Mouse (Mus musculus): ENCODE measurements around the gene Gm6899. TPM values are rescaled to one million over a fixed set of nuclear protein-coding genes. Genes with fewer than 3 reads are reported as not detected.

Gm6899 gene
- not detected in 2 replicates for polyA plus RNA-seq (2015; fragmentation: Nextera tagmentation; extraction: Ambion mirVana)

- Histone ChIP-seq H3K4me3 (peak within 1 kb of the TSS; percentile 77), H3K27ac (peak within 1 kb of the TSS; percentile 90), H3K9ac (peak within 1 kb of the TSS; percentile 65), H3K27me3 (no peaks in the 10 kb centered on the region), H3K9me3 (no peaks in the 10 kb centered on the region), H3K4me2 (peak within 1 kb of the TSS; percentile 70), H3K36me3 (no peaks in the 10 kb centered on the region), H3K4me1 (peaks cover 3% of the 10 kb centered on the region)
- 1% methylated on average over 59 of the region's 60 CpGs for WGBS
- peak; percentile 97 for ATAC-seq (ENCODE audit: insufficient number of reproducible peaks, low FRiP score, low TSS enrichment, low read depth)
Observed at GRCm38 (mm10) chr11:26593061-26594059, at the start of gene Gm6899, which contains the start of gene Vrk2. TSS of gene Gm6899 (plus strand) at chr11:26593241. TSS of gene Vrk2 (minus strand) at chr11:26593999.

- no peaks in the 10 kb centered on the region for H3K9me3 ChIP-seq
- H3K27me3 ChIP-seq = no peaks in the 10 kb centered on the region
- no peaks in the 10 kb centered on the region for H3K36me3 ChIP-seq
- no peak overlapping the region for H3K27ac ChIP-seq
- H3K4me3 ChIP-seq = no peak overlapping the region
- H3K9ac ChIP-seq = no peak overlapping the region
- ATAC-seq (ENCODE audit: insufficient number of reproducible peaks, low FRiP score, low TSS enrichment, low read depth) = no peak
- H3K4me2 ChIP-seq = no peak overlapping the region
- 86% methylated on average over 3 of the region's 3 CpGs for WGBS
- no peaks in the 10 kb centered on the region for H3K4me1 ChIP-seq
Observed at GRCm38 (mm10) chr11:26551551-26551950, 41.5 kb upstream of the Gm6899 start.

GRCm38 (mm10) chr11:26585409-26586366 is 7.4 kb upstream of the Gm6899 start:
- Histone ChIP-seq H3K9ac (no peak overlapping the region), H3K27me3 (no peaks in the 10 kb centered on the region), H3K4me3 (no peak overlapping the region), H3K4me2 (no peak overlapping the region), H3K9me3 (no peaks in the 10 kb centered on the region), H3K36me3 (no peaks in the 10 kb centered on the region), H3K4me1 (peaks cover 8% of the 10 kb centered on the region; the same call in 1 of the 2 replicates), H3K27ac (no peak overlapping the region)
- no peak for ATAC-seq (ENCODE audit: insufficient number of reproducible peaks, low FRiP score, low TSS enrichment, low read depth)
- WGBS = 49% methylated on average over 17 of the region's 17 CpGs

- Histone ChIP-seq H3K4me2 (no peak overlapping the region), H3K36me3 (no peaks in the 10 kb centered on the region), H3K27me3 (no peaks in the 10 kb centered on the region), H3K4me1 (peaks cover 8% of the 10 kb centered on the region; the same call in 1 of the 2 replicates), H3K27ac (0 out of 2 replicates have a peak overlapping the region, but pooled peaks have one; percentile 33), H3K4me3 (no peak overlapping the region), H3K9me3 (no peaks in the 10 kb centered on the region), H3K9ac (no peak overlapping the region)
- WGBS = 57% methylated on average over 6 of the region's 6 CpGs
- no peak for ATAC-seq (ENCODE audit: insufficient number of reproducible peaks, low FRiP score, low TSS enrichment, low read depth)
Observed at GRCm38 (mm10) chr11:26586367-26587183, 6.5 kb upstream of the Gm6899 start.

- Histone ChIP-seq H3K4me1 (peaks cover 8% of the 10 kb centered on the region), H3K9ac (no peak overlapping the region), H3K27me3 (no peaks in the 10 kb centered on the region), H3K9me3 (no peaks in the 10 kb centered on the region), H3K4me3 (no peak overlapping the region), H3K27ac (no peak overlapping the region), H3K36me3 (no peaks in the 10 kb centered on the region), H3K4me2 (no peak overlapping the region)
- no peak for ATAC-seq (ENCODE audit: insufficient number of reproducible peaks, low FRiP score, low TSS enrichment, low read depth)
- WGBS = 93% methylated on average over 1 of the region's 1 CpGs
Observed at GRCm38 (mm10) chr11:26587184-26587524, 5.9 kb upstream of the Gm6899 start.

- H3K9me3 ChIP-seq = no peaks in the 10 kb centered on the region
- ATAC-seq (ENCODE audit: insufficient number of reproducible peaks, low FRiP score, low TSS enrichment, low read depth) = no peak
Observed at GRCm38 (mm10) chr11:26592395-26593053, 517 bp upstream of the Gm6899 start.

GRCm38 (mm10) chr11:26594487-26594886 is 1.4 kb downstream of the Gm6899 start:
- H3K9ac ChIP-seq = no peak overlapping the region
- H3K9me3 ChIP-seq = no peaks in the 10 kb centered on the region
- no peak for ATAC-seq (ENCODE audit: insufficient number of reproducible peaks, low FRiP score, low TSS enrichment, low read depth)
- H3K27ac ChIP-seq = no peak overlapping the region
- H3K4me3 ChIP-seq = no peak overlapping the region
- no peak overlapping the region for H3K4me2 ChIP-seq
- WGBS = 78% methylated on average over 1 of the region's 1 CpGs
- H3K27me3 ChIP-seq = no peaks in the 10 kb centered on the region
- peaks cover 3% of the 10 kb centered on the region for H3K4me1 ChIP-seq
- no peaks in the 10 kb centered on the region for H3K36me3 ChIP-seq

More at GRCm38 (mm10) chr11:26592395-26593053, 517 bp upstream of the Gm6899 start:
- Histone ChIP-seq H3K27ac (peak overlapping the region; percentile 90; the same call in 1 of the 2 replicates), H3K4me3 (peak overlapping the region; percentile 77), H3K4me1 (peaks cover 3% of the 10 kb centered on the region), H3K4me2 (peak overlapping the region; percentile 70), H3K27me3 (no peaks in the 10 kb centered on the region), H3K9ac (peak overlapping the region; percentile 65; the same call in 1 of the 2 replicates), H3K36me3 (no peaks in the 10 kb centered on the region)
- 33% methylated on average over 6 of the region's 6 CpGs for WGBS

- Histone ChIP-seq H3K4me2 (no peak overlapping the region), H3K4me3 (no peak overlapping the region), H3K36me3 (no peaks in the 10 kb centered on the region), H3K4me1 (peaks cover 3% of the 10 kb centered on the region), H3K9me3 (no peaks in the 10 kb centered on the region), H3K9ac (no peak overlapping the region), H3K27me3 (no peaks in the 10 kb centered on the region), H3K27ac (no peak overlapping the region)
- WGBS = 87% methylated on average over 1 of the region's 1 CpGs
- no peak for ATAC-seq (ENCODE audit: insufficient number of reproducible peaks, low FRiP score, low TSS enrichment, low read depth)
Observed at GRCm38 (mm10) chr11:26596186-26596585, 3.1 kb downstream of the Gm6899 start.

GRCm38 (mm10) chr11:26597145-26597544 is 4.1 kb downstream of the Gm6899 start:
- ATAC-seq (ENCODE audit: insufficient number of reproducible peaks, low FRiP score, low TSS enrichment, low read depth) = no peak
- Histone ChIP-seq H3K27me3 (no peaks in the 10 kb centered on the region), H3K9me3 (no peaks in the 10 kb centered on the region), H3K4me1 (peaks cover 3% of the 10 kb centered on the region), H3K9ac (no peak overlapping the region), H3K4me2 (no peak overlapping the region), H3K27ac (no peak overlapping the region), H3K4me3 (no peak overlapping the region), H3K36me3 (no peaks in the 10 kb centered on the region)
- WGBS = 78% methylated on average over 6 of the region's 6 CpGs

GRCm38 (mm10) chr11:26597761-26598160 is 4.7 kb downstream of the Gm6899 start:
- no peak for ATAC-seq (ENCODE audit: insufficient number of reproducible peaks, low FRiP score, low TSS enrichment, low read depth)
- Histone ChIP-seq H3K4me1 (no peaks in the 10 kb centered on the region; the same call in none of the 2 replicates), H3K27me3 (no peaks in the 10 kb centered on the region), H3K27ac (no peak overlapping the region), H3K4me2 (no peak overlapping the region), H3K4me3 (no peak overlapping the region), H3K9me3 (no peaks in the 10 kb centered on the region), H3K36me3 (no peaks in the 10 kb centered on the region), H3K9ac (no peak overlapping the region)
- 47% methylated on average over 6 of the region's 6 CpGs for WGBS
